Mouse (Mus musculus): ENCODE data around the gene Dyrk1b.
"Not testable (repeated sequence)": the region's sequence is repeated elsewhere in the genome, so short reads cannot be mapped to it uniquely, and the experiment has no call there.

- TF ChIP-seq POLR2A, CTCF (IDR thresholded peaks at IDR 0.05; ENCODE audit: insufficient read depth, low read depth, low read length): not testable (repeated sequence)
These were observed 38.5 kb downstream of the Dyrk1b start for GRCm38 (mm10) chr7:28217811-28218210.

Data from olfactory bulb, adult 2 months (tissue).